Comparison of ENCODE assay signal across 7 mouse cellular contexts in genomic region chr6:91285450-91285790, GRCm38 (mm10).
DNase-seq lines count a peak whose midpoint lies in the region; ATAC-seq and TF ChIP-seq lines count a peak whose summit lies in the region.

No protein-coding gene starts in this region.

- H3K27me3 ChIP-seq in embryonic facial prominence, embryonic 11.5 days (ENCODE audit: control insufficient read depth, insufficient read depth, low read length), result peaks cover 47% of the 10 kb centered on the region
- H3K27me3 ChIP-seq in kidney, adult 2 months (replicated peaks; ENCODE audit: control insufficient read depth, insufficient read depth, low read length), result no peaks in the 10 kb centered on the region
- peaks cover 86% of the 10 kb centered on the region for H3K27me3 ChIP-seq in limb, embryonic 12.5 days
- peaks cover 4% of the 10 kb centered on the region; the same call in 1 of the 2 replicates for H3K27me3 ChIP-seq in midbrain, embryonic 14.5 days (ENCODE audit: control insufficient read depth, insufficient read depth, low read length)

- no peak overlapping the region for H3K4me3 ChIP-seq in bone marrow macrophage, adult 2 months (ENCODE audit: insufficient read depth, low read length)
- H3K4me3 ChIP-seq in embryonic facial prominence, embryonic 11.5 days (ENCODE audit: low read depth, low read length), result peak overlapping the region; percentile 7
- no peak overlapping the region for H3K4me3 ChIP-seq in kidney, adult 2 months (ENCODE audit: insufficient read depth, low read depth, low read length)
- H3K4me3 ChIP-seq in limb, embryonic 12.5 days (replicated peaks), result peak overlapping the region; percentile 32
- H3K4me3 ChIP-seq in midbrain, embryonic 14.5 days (replicated peaks; ENCODE audit: low read depth, low read length), result peak overlapping the region; percentile 30

- H3K36me3 ChIP-seq in embryonic facial prominence, embryonic 11.5 days (replicated peaks; ENCODE audit: control insufficient read depth, insufficient read depth, low read depth, low read length), result no peaks in the 10 kb centered on the region
- no peaks in the 10 kb centered on the region for H3K36me3 ChIP-seq in kidney, adult 2 months (ENCODE audit: control insufficient read depth, insufficient read depth, low read length)
- H3K36me3 ChIP-seq in limb, embryonic 12.5 days, result no peaks in the 10 kb centered on the region
- no peaks in the 10 kb centered on the region for H3K36me3 ChIP-seq in midbrain, embryonic 14.5 days (ENCODE audit: control insufficient read depth, insufficient read depth, low read length)

- H3K4me2 ChIP-seq in embryonic facial prominence, embryonic 11.5 days (ENCODE audit: low read depth, low read length), result peak overlapping the region; percentile 44
- H3K4me2 ChIP-seq in limb, embryonic 12.5 days, result peak overlapping the region; percentile 57
- peak overlapping the region; percentile 72 for H3K4me2 ChIP-seq in midbrain, embryonic 14.5 days (ENCODE audit: low read length)

- peak; percentile 34; the same call in 1 of the 2 replicates for TF ChIP-seq CTCF in bone marrow macrophage, adult 2 months (IDR thresholded peaks at IDR 0.05; ENCODE audit: low read depth, low read length)
- peak; percentile 91 for TF ChIP-seq CTCF in kidney, adult 2 months (conservative IDR thresholded peaks at IDR 0.05; ENCODE audit: insufficient read depth, insufficient read length, low read depth, low read length)

- no peaks in the 10 kb centered on the region for H3K9me3 ChIP-seq in embryonic facial prominence, embryonic 11.5 days (replicated peaks; ENCODE audit: control insufficient read depth, low read length)
- H3K9me3 ChIP-seq in limb, embryonic 12.5 days, result no peaks in the 10 kb centered on the region
- H3K9me3 ChIP-seq in midbrain, embryonic 14.5 days (ENCODE audit: control insufficient read depth, low read length), result no peaks in the 10 kb centered on the region

- under 1% methylated on average over 28 of the region's 28 CpGs for WGBS in embryonic facial prominence, embryonic 11.5 days
- under 1% methylated on average over 28 of the region's 28 CpGs for WGBS in kidney, adult 2 months
- WGBS in limb, embryonic 12.5 days, result 0% methylated on average over 28 of the region's 28 CpGs
- 0% methylated on average over 28 of the region's 28 CpGs for WGBS in midbrain, embryonic 14.5 days

- H3K27ac ChIP-seq in bone marrow macrophage, adult 2 months (ENCODE audit: insufficient read depth, low read depth, low read length), result no peak overlapping the region
- no peak overlapping the region for H3K27ac ChIP-seq in embryonic facial prominence, embryonic 11.5 days (replicated peaks; ENCODE audit: low read depth, low read length)
- H3K27ac ChIP-seq in kidney, adult 2 months (ENCODE audit: insufficient read depth, low read depth, low read length), result no peak overlapping the region
- no peak overlapping the region for H3K27ac ChIP-seq in limb, embryonic 12.5 days
- peak overlapping the region; percentile 85 for H3K27ac ChIP-seq in midbrain, embryonic 14.5 days (replicated peaks; ENCODE audit: low read depth, low read length)

- ATAC-seq in embryonic facial prominence, embryonic 11.5 days (replicated peaks; ENCODE audit: insufficient number of reproducible peaks, low FRiP score, low TSS enrichment, low read depth), result peak; percentile 73
- ATAC-seq in limb, embryonic 12.5 days (ENCODE audit: insufficient number of reproducible peaks, insufficient read depth, low FRiP score, low TSS enrichment, low read depth), result peak; percentile 46; the same call in 1 of the 2 replicates
- peak; percentile 61 for ATAC-seq in midbrain, embryonic 14.5 days (ENCODE audit: low FRiP score, low TSS enrichment)

- H3K9ac ChIP-seq in embryonic facial prominence, embryonic 11.5 days (replicated peaks; ENCODE audit: low read length), result no peak overlapping the region
- peak overlapping the region; percentile 37; the same call in 1 of the 2 replicates for H3K9ac ChIP-seq in limb, embryonic 12.5 days (replicated peaks)
- peak overlapping the region; percentile 64 for H3K9ac ChIP-seq in midbrain, embryonic 14.5 days (replicated peaks; ENCODE audit: low read length)

- peak; percentile 90 for DNase-seq in embryonic facial prominence, embryonic 11.5 days (ENCODE audit: low spot score)
- peak; percentile 53 for DNase-seq in heart, adult 8-10 months (ENCODE audit: low spot score)
- peak; percentile 82 for DNase-seq in kidney, adult 2 months
- DNase-seq in midbrain, embryonic 14.5 days, result peak; percentile 95
- peak; percentile 43 to 82 for DNase-seq in spleen, postnatal 4 days (ENCODE audit: low spot score in 2 of 2)

- no peak for TF ChIP-seq POLR2A in bone marrow macrophage, adult 2 months (IDR thresholded peaks at IDR 0.05; ENCODE audit: borderline replicate concordance, low read depth, low read length)
- no peak for TF ChIP-seq POLR2A in kidney, adult 2 months (IDR thresholded peaks at IDR 0.05; ENCODE audit: low read depth, low read length)

- no peaks in the 10 kb centered on the region for H3K4me1 ChIP-seq in bone marrow macrophage, adult 2 months (ENCODE audit: control insufficient read depth, insufficient read depth, low read length)
- no peaks in the 10 kb centered on the region; the same call in none of the 2 replicates for H3K4me1 ChIP-seq in embryonic facial prominence, embryonic 11.5 days (ENCODE audit: control insufficient read depth, insufficient read depth, low read length)
- no peaks in the 10 kb centered on the region for H3K4me1 ChIP-seq in kidney, adult 2 months (ENCODE audit: control insufficient read depth, insufficient read depth, low read length)
- peaks cover 18% of the 10 kb centered on the region for H3K4me1 ChIP-seq in limb, embryonic 12.5 days (replicated peaks)
- peaks cover 25% of the 10 kb centered on the region for H3K4me1 ChIP-seq in midbrain, embryonic 14.5 days (ENCODE audit: control insufficient read depth, insufficient read depth, low read length)

Comparison
In these comparisons a context has a peak if more than half of its experiments do, and no peak if none do; other contexts are left out.
1. H3K4me3 ChIP-seq: peak in embryonic facial prominence, embryonic 11.5 days (single experiment), limb, embryonic 12.5 days (single experiment) and midbrain, embryonic 14.5 days (single experiment); none in bone marrow macrophage, adult 2 months (single experiment) and kidney, adult 2 months (single experiment).
2. Peak in every context shown above with its lines, with median percentiles within 50 percentile points of each other: ATAC-seq, DNase-seq and H3K4me2 ChIP-seq.